In the genomic region with DNA sequence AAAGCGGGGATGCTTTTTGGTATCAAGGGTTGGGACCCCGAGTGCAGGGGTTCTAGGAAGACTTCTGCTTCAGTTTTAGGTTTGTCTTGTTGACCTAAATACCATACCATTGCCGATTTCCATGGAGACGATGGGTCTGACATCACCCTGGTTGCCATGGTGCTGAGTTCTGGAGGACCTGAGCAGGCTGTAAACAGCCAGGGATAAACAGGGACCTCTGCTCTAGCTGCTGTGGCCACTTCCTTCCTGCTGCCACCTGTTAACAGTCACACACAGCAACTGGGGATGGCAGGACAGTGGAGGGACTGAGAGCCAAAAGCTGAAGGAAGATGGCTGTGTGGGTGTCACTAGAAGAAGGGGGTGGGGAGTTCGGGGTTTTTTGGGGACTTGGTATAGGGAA, we compare ENCODE assay signal across 8 mouse cellular contexts. TPM values are rescaled to one million over a fixed set of nuclear protein-coding genes. Genes with fewer than 3 reads are reported as not detected.
DNase-seq lines count a peak whose midpoint lies in the region; ATAC-seq and TF ChIP-seq lines count a peak whose summit lies in the region.

No protein-coding gene starts in this region.

- peak overlapping the region; percentile 63 for H3K4me3 ChIP-seq in liver, embryonic 13.5 days (replicated peaks)

- WGBS in liver, embryonic 13.5 days (ENCODE audit: insufficient replicate concordance), result 16% methylated on average over 5 of the region's 5 CpGs

- no peaks in the 10 kb centered on the region for H3K27me3 ChIP-seq in liver, embryonic 13.5 days

- H3K4me1 ChIP-seq in liver, embryonic 13.5 days (replicated peaks), result peaks cover 42% of the 10 kb centered on the region

- DNase-seq in right cerebral cortex, postnatal 10 days (ENCODE audit: low spot score in 2 of 2), result peak; percentile 51 to 70
- DNase-seq in right cerebral cortex, postnatal 14 days, result no peak
- DNase-seq in brain, embryonic 14.5 days (ENCODE audit: low read depth), result peak; percentile 65
- no peak for DNase-seq in liver, embryonic 13.5 days
- DNase-seq in naive thymus-derived CD4-positive, alpha-beta T cell, adult 2 months (ENCODE audit: low read depth), result peak; percentile 79
- no peak for DNase-seq in urinary bladder, adult 18-20 months (ENCODE audit: low spot score in 2 of 2)
- DNase-seq in ovary, postnatal 14 days (ENCODE audit: low spot score), result no peak

- ATAC-seq in hematopoietic stem cell, adult 5-6 weeks (replicated peaks in 1 of 2; ENCODE audit: insufficient read depth in 1 of 2, low FRiP score in 2 of 2, low TSS enrichment in 1 of 2, low read depth in 1 of 2, poor library complexity in 2 of 2, severe bottlenecking in 2 of 2), result peak; percentile 57 to 69
- ATAC-seq in liver, embryonic 13.5 days (ENCODE audit: low read depth), result no peak

- no peak for TF ChIP-seq CTCF in brain, embryonic 14.5 days (IDR thresholded peaks at IDR 0.05; ENCODE audit: borderline replicate concordance, extremely low read depth, insufficient read depth, insufficient read length)

- peak overlapping the region; percentile 75 for H3K4me2 ChIP-seq in liver, embryonic 13.5 days

- peak overlapping the region; percentile 68 for H3K9ac ChIP-seq in liver, embryonic 13.5 days

- H3K9me3 ChIP-seq in liver, embryonic 13.5 days (replicated peaks), result no peaks in the 10 kb centered on the region

- H3K36me3 ChIP-seq in liver, embryonic 13.5 days, result peaks cover 25% of the 10 kb centered on the region

- no peak for TF ChIP-seq POLR2A in brain, embryonic 14.5 days (IDR thresholded peaks at IDR 0.05; ENCODE audit: borderline replicate concordance, extremely low read depth, insufficient read depth, insufficient read length, poor library complexity, severe bottlenecking)

- peak overlapping the region; percentile 3; the same call in 1 of the 2 replicates for H3K27ac ChIP-seq in liver, embryonic 13.5 days

RNA-seq across cellular contexts. Expression of a gene that starts 0.8 kb away (rescaled TPM):
- 9.5 and 13.6 TPM in 2 replicates for polyA plus RNA-seq in brain, embryonic 14.5 days (2012; rRNA removed)
- 26.7 and 28.4 TPM in 2 replicates for total RNA-seq in hematopoietic stem cell, adult 5-6 weeks (2017)
- 6.0 and 6.8 TPM in 2 replicates for polyA plus RNA-seq in liver, embryonic 13.5 days (2015; fragmentation: Nextera tagmentation; extraction: Ambion mirVana)

RNA-seq across cellular contexts. Expression of a gene that starts 7.3 kb away (rescaled TPM):
- 71.6 and 90.9 TPM in 2 replicates for polyA plus RNA-seq in brain, embryonic 14.5 days (2012; rRNA removed)
- total RNA-seq in hematopoietic stem cell, adult 5-6 weeks (2017), result 11.8 and 14.3 TPM in 2 replicates
- polyA plus RNA-seq in liver, embryonic 13.5 days (2015; fragmentation: Nextera tagmentation; extraction: Ambion mirVana), result 11.0 and 12.0 TPM in 2 replicates

RNA-seq across cellular contexts. Expression of a gene that starts 17.1 kb away (rescaled TPM):
- 72.2 and 86.3 TPM in 2 replicates for polyA plus RNA-seq in brain, embryonic 14.5 days (2012; rRNA removed)
- total RNA-seq in hematopoietic stem cell, adult 5-6 weeks (2017), result 21.4 and 21.6 TPM in 2 replicates
- 39.5 and 40.4 TPM in 2 replicates for polyA plus RNA-seq in liver, embryonic 13.5 days (2015; fragmentation: Nextera tagmentation; extraction: Ambion mirVana)

RNA-seq across cellular contexts. Expression of a gene that starts 19.0 kb away (rescaled TPM):
- polyA plus RNA-seq in brain, embryonic 14.5 days (2012; rRNA removed), result 29.5 and 30.2 TPM in 2 replicates
- total RNA-seq in hematopoietic stem cell, adult 5-6 weeks (2017), result 50.8 and 51.2 TPM in 2 replicates
- polyA plus RNA-seq in liver, embryonic 13.5 days (2015; fragmentation: Nextera tagmentation; extraction: Ambion mirVana), result 42.3 and 51.4 TPM in 2 replicates

RNA-seq across cellular contexts. Expression of a gene that starts 19.1 kb away (rescaled TPM):
- 79.8 and 129 TPM in 2 replicates for polyA plus RNA-seq in brain, embryonic 14.5 days (2012; rRNA removed)
- total RNA-seq in hematopoietic stem cell, adult 5-6 weeks (2017), result 106 and 133 TPM in 2 replicates
- 282 and 301 TPM in 2 replicates for polyA plus RNA-seq in liver, embryonic 13.5 days (2015; fragmentation: Nextera tagmentation; extraction: Ambion mirVana)

Comparison
In these comparisons a context has a peak if more than half of its experiments do, and no peak if none do; other contexts are left out.
1. DNase-seq: peak in right cerebral cortex, postnatal 10 days (2 of 2), brain, embryonic 14.5 days (single experiment) and naive thymus-derived CD4-positive, alpha-beta T cell, adult 2 months (single experiment); none in right cerebral cortex, postnatal 14 days (single experiment), liver, embryonic 13.5 days (single experiment), urinary bladder, adult 18-20 months (0 of 2) and ovary, postnatal 14 days (single experiment).